Mouse (Mus musculus) layer of hippocampus, adult 8-10 months (tissue): Measurements from ENCODE around the gene Csf3r. TPM values are rescaled to one million over a fixed set of nuclear protein-coding genes. Genes with fewer than 3 reads are reported as not detected.
A peak's percentile ranks its signal among the peaks of the same experiment; 100 is the strongest.

Experiments
- DNase-seq, 2 experiments: peaks; one replicate each; pipeline ENCODE4 v3.0.0; 2022; ENCODE audit warnings: low spot score in 2 of 2
- total RNA-seq, 4 experiments: library from RNA; stranded (reverse); gene quantifications; 2 replicates each; pipeline ENCODE4 v1.2.4; 2022

The Csf3r gene
- total RNA-seq, 4 experiments from 2014 or later = 6.2 to 42.2 (median 23.2) TPM

- DNase-seq = no peak
Measured at GRCm38 (mm10) chr4:126057207-126058133, 33.1 kb downstream of the Csf3r start.

- DNase-seq = peak; percentile 93 to 94
Measured at GRCm38 (mm10) chr4:126058134-126058996, 34.0 kb downstream of the Csf3r start, which contains the start of gene Oscp1. Oscp1 (plus strand) TSS chr4:126058565.

- peak; percentile 66 to 74 for DNase-seq
Measured at GRCm38 (mm10) chr4:126058997-126059362, 34.6 kb downstream of the Csf3r start.

- DNase-seq = peak; percentile 20 to 37
Measured at GRCm38 (mm10) chr4:126062856-126063255, 38.5 kb downstream of the Csf3r start.

GRCm38 (mm10) chr4:126065241-126065640, 40.9 kb downstream of the Csf3r start:
- peak; percentile 42 to 63 for DNase-seq

DNA sequence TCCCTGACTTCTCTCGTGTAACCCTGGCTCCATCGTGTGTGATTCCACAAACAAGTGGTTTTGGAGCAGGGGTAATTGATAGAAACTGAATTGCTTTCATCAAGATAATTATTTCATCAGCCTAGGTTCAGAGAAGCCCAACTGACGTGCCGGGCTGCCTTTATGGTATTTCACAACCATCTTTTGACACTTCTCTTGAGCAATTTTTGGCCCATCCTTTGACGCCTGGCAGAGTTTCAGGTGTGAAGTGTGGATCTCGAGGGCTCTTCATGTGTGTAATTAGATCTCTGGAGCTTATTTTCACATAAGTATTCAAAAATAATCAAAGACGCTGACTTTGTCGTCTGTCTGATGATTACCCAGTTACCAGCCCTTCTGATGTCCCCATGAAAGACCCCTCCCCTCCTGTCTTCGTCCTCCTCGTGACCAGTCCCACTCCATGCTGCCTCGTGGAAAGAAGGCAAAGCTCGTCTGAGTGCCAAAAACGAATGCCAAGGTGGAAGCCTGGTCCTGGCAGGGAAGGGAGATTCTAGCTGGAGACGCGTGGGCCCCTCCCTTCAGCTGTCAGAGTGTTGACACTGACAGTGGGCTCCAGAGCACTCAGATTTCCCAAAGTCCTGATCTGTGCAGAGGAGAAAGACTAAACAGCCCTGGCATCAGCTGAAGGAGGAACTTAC, 43.2 kb downstream of the Csf3r start:
- DNase-seq = no peak

- no peak for DNase-seq
Measured at GRCm38 (mm10) chr4:126068842-126069241, 44.5 kb downstream of the Csf3r start.

- DNase-seq = no peak
Measured at GRCm38 (mm10) chr4:126077833-126078232, 53.5 kb downstream of the Csf3r start.

DNA sequence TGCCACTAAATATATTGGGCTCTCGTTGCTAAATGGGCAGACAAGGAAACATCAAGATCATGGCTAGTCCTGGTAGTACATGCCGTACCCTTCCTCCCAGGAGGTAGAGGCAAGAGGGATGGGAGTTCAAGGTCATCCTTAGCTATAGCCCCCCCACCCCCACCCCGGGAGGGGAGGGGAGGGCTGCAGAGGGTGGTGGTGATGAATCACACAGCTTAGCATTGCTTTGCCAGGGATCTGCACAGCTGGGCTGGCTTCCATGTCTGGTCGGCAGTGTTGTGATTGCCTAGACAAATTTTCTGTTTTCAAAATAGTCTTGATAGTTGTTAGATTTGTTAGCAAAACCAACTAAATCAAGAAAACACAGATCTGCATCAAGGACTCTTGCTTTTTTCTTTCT, 54.9 kb downstream of the Csf3r start:
- no peak for DNase-seq

GRCm38 (mm10) chr4:126081601-126082000, 57.3 kb downstream of the Csf3r start:
- DNase-seq = no peak

DNA sequence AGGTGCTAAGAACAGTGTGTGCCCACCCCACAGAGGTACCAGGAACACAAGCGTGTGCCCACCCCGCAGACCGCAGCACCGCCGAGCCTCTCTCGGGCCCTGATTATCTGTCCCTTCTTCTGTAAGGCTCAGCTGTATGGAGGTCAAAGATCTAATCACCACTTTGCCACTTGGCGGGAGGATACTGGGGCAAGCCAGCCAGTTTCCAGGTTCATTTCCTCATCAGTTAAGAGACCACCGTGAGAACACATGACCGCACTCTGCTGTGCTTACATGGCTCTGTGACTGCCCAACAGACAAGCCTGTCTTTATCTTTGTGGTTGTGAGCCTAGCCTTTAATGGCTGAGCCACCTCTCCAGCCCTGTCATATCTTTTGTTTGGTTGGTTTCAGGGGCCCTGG, 58.7 kb downstream of the Csf3r start:
- no peak for DNase-seq

DNA sequence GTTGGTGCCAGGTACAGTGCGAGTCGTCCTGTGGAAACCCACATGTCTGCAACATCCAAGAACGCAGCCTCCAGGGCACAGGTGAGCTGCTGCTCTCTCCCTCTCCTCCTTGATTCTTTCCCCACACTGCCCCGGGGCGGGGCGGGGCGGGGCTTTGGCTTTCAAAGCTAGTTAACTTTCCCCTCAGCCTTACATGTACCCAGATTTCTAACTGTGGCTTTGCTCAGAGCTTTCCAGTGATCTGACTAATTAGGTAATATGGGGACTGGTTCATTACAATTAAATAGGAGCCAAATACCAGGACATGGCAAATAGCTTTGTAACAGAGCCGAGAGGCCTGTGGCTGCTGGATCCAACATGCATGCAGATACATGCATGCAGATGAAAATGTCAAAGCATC, 60.0 kb downstream of the Csf3r start:
- no peak for DNase-seq

DNA sequence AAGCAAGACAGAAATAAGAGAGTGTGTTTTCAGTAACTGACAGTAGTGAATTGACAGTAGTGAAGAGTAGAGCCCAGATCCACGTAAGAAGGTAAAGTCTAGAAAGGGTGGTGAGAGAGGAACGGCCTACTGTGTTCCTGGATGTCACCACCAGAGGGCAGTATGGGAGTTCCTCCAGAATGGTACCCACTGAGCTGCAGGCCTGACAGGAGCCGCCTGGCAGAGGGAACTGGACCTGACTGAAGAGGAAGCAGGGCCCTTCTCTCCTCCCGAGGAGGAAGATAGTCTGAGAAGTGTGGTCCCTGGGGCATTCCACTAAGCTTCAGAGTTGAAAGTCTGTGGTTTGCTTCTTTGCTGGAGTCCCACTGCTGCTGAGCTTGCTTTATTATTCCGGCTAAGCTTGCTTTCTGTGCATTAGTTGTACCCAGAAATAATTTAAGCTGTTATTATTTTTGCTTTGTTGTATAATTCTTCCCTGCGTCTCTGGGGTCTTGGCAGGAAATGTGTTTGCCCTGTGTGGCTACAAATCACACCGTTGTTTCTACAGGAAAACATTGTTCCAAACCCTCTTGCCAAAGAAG, 61.7 kb downstream of the Csf3r start:
- DNase-seq = peak; percentile 61 to 80

DNA sequence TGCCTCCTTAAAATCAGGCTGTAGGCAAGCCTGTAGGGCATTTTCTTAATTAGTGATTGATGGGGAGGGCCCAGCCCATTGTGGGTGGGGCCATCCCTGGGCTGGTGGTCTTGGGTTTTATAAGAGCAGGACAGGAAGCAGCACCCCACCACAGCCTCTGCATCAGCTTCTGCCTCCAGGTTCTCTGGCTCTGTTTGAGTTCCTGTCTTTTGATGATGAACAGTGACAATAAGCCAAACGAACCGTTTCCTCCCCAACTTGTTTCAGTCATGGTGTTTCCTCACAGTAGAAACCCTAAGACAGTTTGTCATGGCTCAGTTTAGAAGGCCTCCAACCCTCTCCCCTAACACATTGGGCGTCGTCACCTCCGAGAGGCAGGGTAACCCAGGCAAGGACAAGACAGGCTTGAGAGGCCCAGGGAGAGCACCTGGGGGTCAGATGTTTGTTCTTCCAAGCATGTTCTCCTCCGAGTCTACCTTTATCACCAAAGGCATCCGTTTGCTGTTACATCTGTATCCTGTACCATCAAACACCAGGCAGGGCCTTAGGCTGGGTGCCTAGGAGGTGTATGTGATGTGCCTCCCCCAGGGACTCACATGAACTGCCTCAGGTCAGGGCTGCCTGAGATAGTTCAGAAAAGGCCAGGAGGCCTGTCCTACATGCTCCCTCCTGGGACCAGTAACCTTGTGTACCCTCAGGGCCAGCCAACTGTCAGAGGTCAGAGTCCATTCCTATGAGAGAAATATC, 65.9 kb downstream of the Csf3r start:
- DNase-seq = no peak

GRCm38 (mm10) chr4:126090848-126091124, 66.4 kb downstream of the Csf3r start:
- DNase-seq = no peak

DNA sequence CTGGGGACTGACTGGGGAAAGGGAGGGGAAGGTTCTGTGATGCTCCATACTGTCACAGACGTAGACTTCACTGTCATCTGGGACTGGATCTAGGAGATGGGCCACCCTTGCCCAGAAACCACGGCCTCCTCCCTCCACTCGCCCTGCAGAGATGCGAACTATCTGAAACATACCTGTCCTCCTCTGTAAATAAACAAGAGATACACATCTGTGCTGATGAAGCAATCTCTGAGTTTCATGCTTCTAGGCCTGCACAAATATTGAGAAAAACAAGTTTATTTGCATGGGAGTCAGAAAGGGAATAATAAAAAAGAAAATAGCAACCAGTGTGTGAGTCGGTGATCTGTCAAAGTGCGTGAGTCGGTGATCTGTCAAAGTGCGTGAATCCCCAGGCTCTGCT, 67.5 kb downstream of the Csf3r start:
- no peak for DNase-seq

Other genes starting within 250 kb of the Csf3r start
- 10 to 100 TPM; 42.2 to 55.3 (median 46.5) TPM for gene Mrps15, start 22.4 kb downstream of the Csf3r start, total RNA-seq
- 10 to 100 TPM; 45.2 to 63.6 (median 50.8) TPM for gene Oscp1, start 34.0 kb downstream of the Csf3r start, total RNA-seq
- 10 to 100 TPM; 14.3 to 17.5 (median 16.1) TPM for gene Lsm10, start 72.1 kb downstream of the Csf3r start, total RNA-seq
- 10 to 100 TPM; 25.4 to 36.5 (median 31.1) TPM for gene Stk40, start 79.4 kb downstream of the Csf3r start, total RNA-seq
- gene Eva1b, start 123.2 kb downstream of the Csf3r start, total RNA-seq = 1 to 10 TPM; 2.5 to 4.8 (median 3.3) TPM
- gene Sh3d21, start 138.9 kb downstream of the Csf3r start, total RNA-seq = 1 to 10 TPM in 3 of 4 experiments, under 1 TPM in 1; 0.68 to 1.3 (median 1.1) TPM
- gene Thrap3, start 178.2 kb downstream of the Csf3r start, total RNA-seq = 100 to 1,000 TPM; 151 to 172 (median 170) TPM
- gene Map7d1, start 231.8 kb downstream of the Csf3r start, total RNA-seq = 100 to 1,000 TPM; 240 to 257 (median 248) TPM
- gene Trappc3, start 237.8 kb downstream of the Csf3r start, total RNA-seq = 10 to 100 TPM; 79.9 to 89.9 (median 85.1) TPM